In the genomic region with DNA sequence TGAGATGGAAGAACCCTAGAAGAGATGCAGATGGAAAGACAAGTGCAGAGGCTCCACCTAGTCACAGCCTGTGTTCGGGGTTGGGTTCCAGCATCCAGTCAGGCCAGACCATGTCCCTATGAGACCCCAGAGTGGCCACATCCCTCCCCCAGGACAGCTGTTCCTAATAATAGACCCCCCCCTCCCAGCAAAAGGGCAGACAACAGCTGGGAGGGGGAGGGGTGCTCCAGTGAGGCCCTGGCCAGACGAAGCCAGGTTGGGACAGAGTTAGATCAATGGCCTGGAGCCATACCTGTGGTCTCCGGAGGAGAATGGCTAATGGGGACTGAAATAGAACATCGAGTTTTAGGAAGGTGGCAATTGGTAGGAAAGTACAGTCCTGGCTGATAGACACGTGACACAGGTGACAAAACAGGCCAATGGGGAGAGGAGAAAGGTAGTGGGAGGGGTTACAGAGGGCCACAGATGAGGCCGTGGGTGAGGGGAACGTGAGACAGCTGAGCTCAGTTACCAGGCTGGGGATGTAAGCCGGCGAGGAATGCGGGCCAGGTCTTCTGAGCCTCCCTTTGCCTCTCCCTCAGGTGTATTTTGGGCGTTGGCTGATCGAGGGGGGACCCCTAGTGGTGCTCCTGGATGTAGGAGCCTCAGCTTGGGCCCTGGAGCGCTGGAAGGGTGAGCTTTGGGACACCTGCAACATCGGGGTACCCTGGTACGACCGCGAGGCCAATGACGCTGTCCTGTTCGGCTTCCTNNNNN, we compare ENCODE assay signal across 8 mouse cellular contexts. TPM values are rescaled to one million over a fixed set of nuclear protein-coding genes. Genes with fewer than 3 reads are reported as not detected.
A peak's percentile ranks its signal among the peaks of the same experiment; 100 is the strongest.
DNase-seq lines count a peak whose midpoint lies in the region; ATAC-seq and TF ChIP-seq lines count a peak whose summit lies in the region.

A gene (minus strand): TSS at position 576 of the 756 bp plus-strand sequence.

- TF ChIP-seq EP300 in liver, postnatal 0 days (IDR thresholded peaks at IDR 0.05; ENCODE audit: low read depth), result no peak

- H3K4me1 ChIP-seq in embryonic facial prominence, embryonic 14.5 days (ENCODE audit: control insufficient read depth, insufficient read depth, low read length), result peaks cover 31% of the 10 kb centered on the region
- H3K4me1 ChIP-seq in heart, embryonic 14.5 days (ENCODE audit: control insufficient read depth in 2 of 2, insufficient read depth in 2 of 2, low read length in 2 of 2), result peaks cover 19 to 37% of the 10 kb centered on the region in 2 experiments
- peaks cover 30% of the 10 kb centered on the region for H3K4me1 ChIP-seq in kidney, postnatal 0 days (replicated peaks; ENCODE audit: insufficient read depth, low read length)
- peaks cover 42% of the 10 kb centered on the region for H3K4me1 ChIP-seq in liver, postnatal 0 days (ENCODE audit: insufficient read depth)

- peak; percentile 13 for DNase-seq in thymus, postnatal 0 days (ENCODE audit: low spot score)
- no peak for DNase-seq in thymus, postnatal 10 days (ENCODE audit: low spot score in 2 of 2)
- peak; percentile 87 for DNase-seq in embryonic facial prominence, embryonic 14.5 days (ENCODE audit: low spot score)
- no peak for DNase-seq in kidney, postnatal 0 days (ENCODE audit: low spot score)
- no peak for DNase-seq in liver, postnatal 0 days
- no peak for DNase-seq in Muller cell, postnatal 12 days (ENCODE audit: inconsistent ontology term)

- peak; percentile 34; the same call in 1 of the 2 replicates for ATAC-seq in embryonic facial prominence, embryonic 14.5 days (ENCODE audit: low read depth)
- no peak for ATAC-seq in heart, embryonic 14.5 days (ENCODE audit: insufficient number of reproducible peaks, insufficient read depth, low FRiP score, low read depth)
- no peak for ATAC-seq in kidney, postnatal 0 days (replicated peaks; ENCODE audit: low FRiP score, low read depth)
- ATAC-seq in liver, postnatal 0 days, result no peak; the same call in 1 of the 2 replicates
- no peak for ATAC-seq in neutrophil, adult 5-6 weeks (ENCODE audit: extremely low read depth, insufficient number of reproducible peaks, low FRiP score, poor library complexity, severe bottlenecking)

- peak within 1 kb of the TSS; percentile 48; the same call in 1 of the 2 replicates for H3K9ac ChIP-seq in embryonic facial prominence, embryonic 14.5 days (ENCODE audit: low read depth, low read length)
- H3K9ac ChIP-seq in heart, embryonic 14.5 days (ENCODE audit: low read length), result peak within 1 kb of the TSS; percentile 16; the same call in 1 of the 2 replicates
- peak within 1 kb of the TSS; percentile 27; the same call in 1 of the 2 replicates for H3K9ac ChIP-seq in kidney, postnatal 0 days (ENCODE audit: low read depth, low read length)
- no peak within 1 kb of the TSS for H3K9ac ChIP-seq in liver, postnatal 0 days (replicated peaks)

- no peak within 1 kb of the TSS for H3K4me3 ChIP-seq in embryonic facial prominence, embryonic 14.5 days (ENCODE audit: low read depth, low read length)
- H3K4me3 ChIP-seq in heart, embryonic 14.5 days (ENCODE audit: control insufficient read depth in 1 of 2, insufficient read depth in 1 of 2, low read depth in 1 of 2, low read length in 2 of 2), result no peak within 1 kb of the TSS
- H3K4me3 ChIP-seq in kidney, postnatal 0 days (replicated peaks; ENCODE audit: low read depth, low read length), result no peak within 1 kb of the TSS
- H3K4me3 ChIP-seq in liver, postnatal 0 days (ENCODE audit: low read depth, low read length), result no peak within 1 kb of the TSS

- peak within 1 kb of the TSS; percentile 39 for H3K4me2 ChIP-seq in embryonic facial prominence, embryonic 14.5 days (ENCODE audit: low read depth, low read length)
- peak within 1 kb of the TSS; percentile 65 for H3K4me2 ChIP-seq in heart, embryonic 14.5 days (ENCODE audit: low read length)
- peak within 1 kb of the TSS; percentile 25; the same call in 1 of the 2 replicates for H3K4me2 ChIP-seq in kidney, postnatal 0 days (ENCODE audit: low read length)
- no peak within 1 kb of the TSS for H3K4me2 ChIP-seq in liver, postnatal 0 days (ENCODE audit: low read depth, low read length)

- H3K27ac ChIP-seq in embryonic facial prominence, embryonic 14.5 days (replicated peaks; ENCODE audit: low read depth, low read length), result no peak within 1 kb of the TSS
- H3K27ac ChIP-seq in heart, embryonic 14.5 days (replicated peaks in 1 of 2; ENCODE audit: control insufficient read depth in 1 of 2, insufficient read depth in 1 of 2, low read depth in 2 of 2, low read length in 2 of 2), result no peak within 1 kb of the TSS
- H3K27ac ChIP-seq in kidney, postnatal 0 days, result 0 out of 2 replicates have a peak within 1 kb of the TSS, but pooled peaks have one; percentile 13
- H3K27ac ChIP-seq in liver, postnatal 0 days (ENCODE audit: low read depth), result no peak within 1 kb of the TSS

- 7% methylated on average over 16 of the region's 19 CpGs for WGBS in embryonic facial prominence, embryonic 14.5 days
- WGBS in heart, embryonic 14.5 days, result 28% methylated on average over 19 of the region's 19 CpGs
- 27% methylated on average over 19 of the region's 19 CpGs for WGBS in kidney, postnatal 0 days
- WGBS in liver, postnatal 0 days (ENCODE audit: insufficient replicate concordance), result 55% methylated on average over 19 of the region's 19 CpGs

- peak; percentile 59 for TF ChIP-seq CTCF in kidney, postnatal 0 days (IDR thresholded peaks at IDR 0.05; ENCODE audit: low read depth)
- TF ChIP-seq CTCF in liver, postnatal 0 days (IDR thresholded peaks at IDR 0.05; ENCODE audit: low read depth), result peak; percentile 47

- peaks cover 29% of the 10 kb centered on the region; the same call in 1 of the 2 replicates for H3K36me3 ChIP-seq in embryonic facial prominence, embryonic 14.5 days (ENCODE audit: control insufficient read depth, insufficient read depth, low read length)
- peaks cover 47% of the 10 kb centered on the region for H3K36me3 ChIP-seq in heart, embryonic 14.5 days (ENCODE audit: control insufficient read depth, insufficient read depth, low read length)
- H3K36me3 ChIP-seq in kidney, postnatal 0 days (ENCODE audit: insufficient read depth, low read length), result 0 out of 2 replicates have a peak, but pooled peaks cover 10% of the 10 kb centered on the region
- peaks cover 24% of the 10 kb centered on the region for H3K36me3 ChIP-seq in liver, postnatal 0 days (replicated peaks; ENCODE audit: insufficient read depth, low read length)

- no peaks in the 10 kb centered on the region for H3K9me3 ChIP-seq in embryonic facial prominence, embryonic 14.5 days (ENCODE audit: control insufficient read depth, low read length)
- no peaks in the 10 kb centered on the region for H3K9me3 ChIP-seq in heart, embryonic 14.5 days (ENCODE audit: control insufficient read depth, low read length)
- H3K9me3 ChIP-seq in kidney, postnatal 0 days (replicated peaks; ENCODE audit: low read length), result no peaks in the 10 kb centered on the region
- no peaks in the 10 kb centered on the region for H3K9me3 ChIP-seq in liver, postnatal 0 days (ENCODE audit: low read length)

- no peaks in the 10 kb centered on the region for H3K27me3 ChIP-seq in embryonic facial prominence, embryonic 14.5 days (replicated peaks; ENCODE audit: control insufficient read depth, insufficient read depth, low read length)
- no peaks in the 10 kb centered on the region for H3K27me3 ChIP-seq in heart, embryonic 14.5 days (ENCODE audit: control insufficient read depth, insufficient read depth, low read length)
- H3K27me3 ChIP-seq in kidney, postnatal 0 days (ENCODE audit: insufficient read depth, low read length), result no peaks in the 10 kb centered on the region
- no peaks in the 10 kb centered on the region for H3K27me3 ChIP-seq in liver, postnatal 0 days (ENCODE audit: insufficient read depth, low read length)

RNA-seq across cellular contexts. Expression of the gene that starts here (rescaled TPM):
- polyA plus RNA-seq in thymus, postnatal 0 days (2015; fragmentation: Nextera tagmentation; extraction: Ambion mirVana), result 129 and 143 TPM in 2 replicates
- 123 and 127 TPM in 2 replicates for polyA plus RNA-seq in embryonic facial prominence, embryonic 14.5 days (2014; fragmentation: Nextera tagmentation; extraction: Ambion mirVana)
- polyA plus RNA-seq in heart, embryonic 14.5 days (2014; fragmentation: Nextera tagmentation; extraction: Ambion mirVana), result 66.4 and 68.1 TPM in 2 replicates
- polyA plus RNA-seq in kidney, postnatal 0 days (2015; fragmentation: Nextera tagmentation; extraction: Ambion mirVana), result 94.6 and 98.9 TPM in 2 replicates
- 30.1 and 36.5 TPM in 2 replicates for polyA plus RNA-seq in liver, postnatal 0 days (2015; fragmentation: Nextera tagmentation; extraction: Ambion mirVana)
- total RNA-seq in neutrophil, adult 5-6 weeks (2017), result 37.8 and 44.6 TPM in 2 replicates

Comparison
In these comparisons a context has a peak if more than half of its experiments do, and no peak if none do; other contexts are left out.
1. DNase-seq: peak in thymus, postnatal 0 days (single experiment) and embryonic facial prominence, embryonic 14.5 days (single experiment); none in thymus, postnatal 10 days (0 of 2), kidney, postnatal 0 days (single experiment), liver, postnatal 0 days (single experiment) and Muller cell, postnatal 12 days (single experiment).